Mouse (Mus musculus) myocyte (in vitro differentiated cells): Measurements from ENCODE around the gene Zfp146.

Experiments
- CEBPB ChIP-seq: IDR thresholded peaks from 2 replicates; pipeline ENCODE4 v1.6.1; 2011; ENCODE audit warnings: mild to moderate bottlenecking, moderate library complexity; ENCODE audit not compliant: poor library complexity, insufficient read depth, severe bottlenecking
- E2F4 ChIP-seq: IDR thresholded peaks from one replicate; pipeline ENCODE4 v1.6.1; 2011; ENCODE audit warnings: mild to moderate bottlenecking, control low read depth, moderate library complexity; ENCODE audit not compliant: insufficient read depth
- MYOG ChIP-seq, 3 experiments: IDR thresholded peaks; one replicate each; pipeline ENCODE4 v1.6.1; 2011; ENCODE audit warnings: control low read depth in 2 of 3, low read depth in 2 of 3, mild to moderate bottlenecking in 2 of 3; ENCODE audit not compliant: insufficient read length in 2 of 3, control insufficient read depth in 1 of 3, insufficient read depth in 1 of 3
- POLR2A ChIP-seq: IDR thresholded peaks from one replicate; pipeline ENCODE4 v1.6.1; 2011; ENCODE audit warnings: low read depth, mild to moderate bottlenecking, control low read depth, moderate library complexity; ENCODE audit not compliant: insufficient read length
- POLR2AphosphoS2 ChIP-seq: IDR thresholded peaks from one replicate; pipeline ENCODE4 v1.6.1; 2011; ENCODE audit warnings: low read depth, control low read depth; ENCODE audit not compliant: insufficient read length
- TCF12 ChIP-seq: IDR thresholded peaks from one replicate; pipeline ENCODE4 v1.6.1; 2011; ENCODE audit warnings: mild to moderate bottlenecking, control low read depth; ENCODE audit not compliant: poor library complexity, insufficient read depth, severe bottlenecking
- TCF3 ChIP-seq: IDR thresholded peaks from one replicate; pipeline ENCODE4 v1.6.1; 2011; ENCODE audit warnings: low read depth, control low read depth; ENCODE audit not compliant: insufficient read length
- USF1 ChIP-seq: IDR thresholded peaks from one replicate; pipeline ENCODE4 v1.6.1; 2011; ENCODE audit warnings: low read depth, mild to moderate bottlenecking, control low read depth, moderate library complexity

GRCm38 (mm10) chr7:30202895-30203690 is 33.5 kb upstream of the Zfp146 start:
- no peak for TF ChIP-seq POLR2A
- no peak for TF ChIP-seq E2F4
- TF ChIP-seq TCF3, result no peak
- TF ChIP-seq CEBPB, result no peak
- no peak for TF ChIP-seq POLR2AphosphoS2
- no peak for TF ChIP-seq TCF12
- no peak for TF ChIP-seq USF1
- no peak for TF ChIP-seq MYOG (IDR thresholded peaks at IDR 0.05; ENCODE audit: control insufficient read depth in 1 of 3, insufficient read depth in 1 of 3, insufficient read length in 2 of 3, low read depth in 2 of 3)
